Mouse (Mus musculus) retina, adult 2 months (tissue): ENCODE results near the gene Lonrf3.

Experiments used
- DNase-seq: peaks from one replicate; pipeline ENCODE4 v3.0.0-alpha.2; 2012; ENCODE audit warnings: low read depth, low spot score

Lonrf3 gene

DNA sequence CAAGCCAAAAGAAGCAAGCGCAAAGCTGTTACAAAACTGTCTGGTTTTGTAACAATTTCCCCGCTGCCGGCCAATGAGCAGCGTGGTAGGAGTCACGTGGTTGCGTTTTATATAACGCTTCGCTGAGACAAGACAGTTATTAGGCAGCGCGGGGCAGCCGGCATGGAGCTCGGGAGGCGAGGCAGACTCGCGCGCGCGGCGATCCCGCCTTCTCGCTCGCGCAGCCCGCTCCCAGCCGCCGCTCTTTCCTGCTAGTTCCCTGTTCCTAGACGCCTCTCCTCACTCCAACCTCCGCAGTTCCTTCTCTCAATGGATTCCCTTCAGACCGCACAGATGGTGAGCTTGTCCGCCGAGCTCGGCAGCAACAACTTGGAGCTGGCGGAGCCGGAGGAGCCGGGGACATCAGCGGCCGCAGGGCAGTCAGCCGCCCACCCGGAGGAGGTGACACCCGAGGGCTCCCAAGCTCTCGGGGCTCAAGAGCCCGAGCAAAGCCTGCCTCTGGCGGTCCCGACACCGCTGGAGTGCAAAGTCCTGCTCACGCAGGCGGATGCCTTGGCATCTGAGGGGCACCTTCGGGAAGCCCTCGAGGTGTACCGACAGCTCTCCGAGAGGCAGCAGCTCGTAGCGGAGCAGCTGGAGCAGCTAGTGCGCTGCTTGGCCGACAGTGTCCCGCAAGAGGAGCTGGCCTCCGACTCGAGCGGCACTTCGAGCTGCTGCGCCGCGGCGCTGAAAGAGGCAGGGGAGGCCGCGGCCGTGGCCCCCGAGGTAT, at the start of gene Lonrf3:
TSS of gene Lonrf3 (plus strand) at position 83 of the 769 bp plus-strand sequence.
- peak; percentile 25 for DNase-seq

DNA sequence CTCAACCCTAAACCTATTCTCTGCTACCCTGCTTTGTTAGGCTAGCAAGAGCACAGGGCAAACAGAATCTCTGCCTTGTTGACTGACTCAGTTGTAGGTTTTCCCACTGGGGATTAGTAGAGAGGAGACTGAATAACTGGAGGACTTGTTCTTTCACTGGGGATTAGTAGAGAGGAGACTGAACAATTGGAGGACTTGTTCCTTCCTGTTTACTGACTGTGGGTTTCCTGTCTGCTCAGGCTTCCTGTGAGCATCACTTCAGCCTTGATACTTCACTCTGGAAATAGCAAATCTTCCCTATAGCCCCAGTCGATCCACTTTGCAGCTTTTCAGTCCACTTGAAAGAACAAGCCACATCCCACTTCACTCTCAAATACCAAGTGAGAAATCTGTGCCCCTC, 49.4 kb upstream of the Lonrf3 start:
- DNase-seq = no peak

DNA sequence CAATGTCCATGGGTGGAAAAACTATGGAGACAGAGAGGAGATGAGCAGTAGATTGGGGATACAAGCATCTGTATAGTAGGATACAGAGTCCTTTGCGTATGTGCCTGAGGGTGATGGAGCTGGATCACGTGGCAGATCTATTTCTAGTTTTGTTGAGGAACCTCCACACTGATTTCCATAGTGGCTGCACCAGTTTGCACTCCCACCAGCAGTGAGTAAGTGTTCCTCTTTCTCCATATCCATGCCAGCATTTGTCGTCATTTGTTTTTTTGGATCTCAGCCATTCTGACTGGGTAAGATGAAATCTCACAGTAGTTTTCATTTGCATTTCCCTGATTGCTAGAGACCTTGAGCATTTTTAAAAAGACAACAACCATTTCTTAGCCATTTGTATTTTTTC, 16.7 kb upstream of the Lonrf3 start:
- DNase-seq = no peak

DNA sequence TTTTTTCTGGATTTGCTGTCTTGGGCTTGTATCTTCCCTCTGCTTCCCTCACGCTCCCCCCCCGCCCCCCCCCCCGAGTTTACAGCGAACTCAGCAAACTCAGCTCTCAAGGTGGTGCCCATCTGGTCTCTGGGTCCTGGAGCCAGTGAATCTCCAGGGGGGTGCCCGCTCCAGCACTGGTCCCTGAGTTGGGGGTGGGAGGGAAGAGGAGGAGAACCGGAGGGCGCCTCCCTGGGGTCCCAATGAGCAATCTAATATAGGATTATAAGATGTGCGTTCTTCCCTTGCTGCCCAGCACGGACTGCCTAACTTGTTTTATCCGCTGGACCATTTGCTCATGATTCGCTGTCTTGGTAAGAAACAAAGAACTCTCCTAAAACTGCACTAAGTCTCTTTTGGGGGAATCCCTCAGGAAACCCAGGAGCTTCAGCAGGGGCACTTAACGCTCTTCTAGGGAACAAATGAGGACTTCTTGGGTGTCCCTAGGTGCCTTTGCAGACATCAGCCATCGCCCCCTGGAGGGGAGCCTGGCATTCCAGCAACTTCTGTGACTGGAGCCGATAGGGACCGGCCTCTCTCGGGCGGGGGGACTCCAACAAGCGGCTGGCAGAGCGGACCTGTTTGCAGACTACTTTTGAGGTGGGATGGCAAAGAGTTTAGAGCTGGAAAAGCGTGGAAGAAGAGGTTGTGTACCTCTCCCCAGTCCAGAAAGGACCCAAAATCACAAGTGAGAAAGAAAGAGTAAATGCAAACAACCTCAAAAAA, 480 bp upstream of the Lonrf3 start:
- no peak for DNase-seq

DNA sequence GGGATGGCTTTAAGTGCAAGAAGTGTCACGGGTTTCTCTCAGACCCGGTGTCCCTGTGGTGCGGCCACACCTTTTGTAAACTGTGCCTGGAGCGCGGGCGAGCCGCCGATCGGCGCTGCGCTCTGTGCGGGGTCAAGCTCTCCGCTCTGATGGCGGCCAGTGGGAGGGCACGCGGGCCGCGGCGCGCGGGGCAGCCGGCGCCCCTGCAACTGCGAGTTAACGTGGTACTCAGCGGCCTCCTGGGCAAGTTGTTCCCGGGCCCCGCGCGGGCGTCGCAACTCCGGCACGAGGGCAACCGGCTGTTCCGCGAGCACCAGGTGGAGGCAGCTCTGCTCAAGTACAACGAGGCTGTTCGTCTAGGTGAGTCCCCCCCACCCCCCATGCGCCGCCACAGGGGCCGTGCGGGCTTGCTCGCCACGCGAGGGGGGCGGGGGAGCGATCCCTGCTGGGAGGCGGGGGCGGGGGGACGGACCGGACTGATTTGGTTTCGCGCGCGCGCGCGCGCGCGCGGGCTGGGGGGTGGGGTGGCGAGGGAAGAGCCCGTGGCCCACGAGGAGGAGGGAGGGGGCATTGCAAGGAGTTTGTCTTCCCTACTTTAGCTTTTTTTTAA, 992 bp downstream of the Lonrf3 start:
- no peak for DNase-seq

DNA sequence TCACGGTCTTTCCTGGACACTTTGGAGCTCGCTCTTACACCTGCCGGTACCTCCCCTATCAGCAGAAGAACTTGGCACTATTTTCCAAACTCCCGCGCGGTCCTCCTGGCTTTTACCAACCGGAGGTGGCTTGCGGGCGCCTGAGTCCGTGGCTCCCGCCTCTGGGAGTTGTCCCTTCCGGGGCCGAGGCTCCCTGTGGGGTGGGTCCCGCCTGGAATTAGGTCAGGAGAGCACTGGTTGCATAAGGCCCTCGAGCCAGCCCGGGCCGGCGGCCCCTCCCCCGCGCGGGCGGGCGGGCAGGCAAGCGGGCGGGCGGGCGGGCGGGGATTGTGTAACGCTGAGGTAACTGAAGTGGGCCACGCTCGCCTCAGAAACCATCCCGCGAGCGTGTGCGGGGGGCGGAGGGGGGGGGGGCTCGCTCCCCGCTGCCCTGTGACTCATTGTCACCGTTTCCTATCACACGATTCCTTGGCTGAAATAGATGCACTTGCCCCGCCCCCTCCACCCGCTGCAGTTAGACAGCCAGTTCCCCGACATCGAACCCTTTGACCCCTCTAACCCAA, 1.8 kb downstream of the Lonrf3 start:
- DNase-seq = no peak

DNA sequence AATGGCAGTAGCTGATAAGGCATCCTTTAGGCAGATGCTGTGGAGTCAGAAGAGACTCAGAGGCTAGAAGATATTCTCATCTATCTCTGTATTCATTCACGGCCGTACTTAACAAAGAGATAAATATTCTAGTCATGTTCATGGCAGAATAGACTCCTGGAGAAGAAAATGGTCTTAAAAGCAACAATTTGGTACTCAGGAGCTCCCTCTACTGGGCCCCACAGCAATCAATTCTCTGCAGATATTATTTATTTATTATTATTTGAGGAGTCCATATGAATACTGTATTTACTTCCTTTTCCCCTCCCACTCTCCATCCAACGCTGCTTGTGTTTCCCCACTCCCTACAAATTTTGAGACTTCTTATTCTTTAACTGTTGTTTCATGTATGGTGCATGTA, 24.3 kb downstream of the Lonrf3 start:
- DNase-seq = no peak

DNA sequence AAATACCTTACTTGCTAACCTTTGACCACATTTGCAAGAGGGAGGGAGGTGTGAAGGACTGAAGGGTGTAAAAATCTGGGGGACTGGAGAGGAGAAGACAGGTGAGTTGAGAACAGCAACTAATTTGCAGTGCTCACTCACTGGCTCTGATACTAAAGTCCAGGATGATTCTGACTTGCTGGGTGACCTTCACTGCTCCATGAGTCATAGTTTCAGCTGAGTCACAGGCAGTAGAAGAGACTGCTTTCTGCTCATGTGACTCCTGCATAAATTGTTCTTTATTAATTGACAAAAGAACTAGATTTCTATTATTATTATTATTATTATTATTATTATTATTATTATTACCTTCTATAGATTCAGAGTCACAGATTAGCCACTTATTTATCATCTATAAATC, 57.2 kb downstream of the Lonrf3 start:
- DNase-seq = no peak

DNA sequence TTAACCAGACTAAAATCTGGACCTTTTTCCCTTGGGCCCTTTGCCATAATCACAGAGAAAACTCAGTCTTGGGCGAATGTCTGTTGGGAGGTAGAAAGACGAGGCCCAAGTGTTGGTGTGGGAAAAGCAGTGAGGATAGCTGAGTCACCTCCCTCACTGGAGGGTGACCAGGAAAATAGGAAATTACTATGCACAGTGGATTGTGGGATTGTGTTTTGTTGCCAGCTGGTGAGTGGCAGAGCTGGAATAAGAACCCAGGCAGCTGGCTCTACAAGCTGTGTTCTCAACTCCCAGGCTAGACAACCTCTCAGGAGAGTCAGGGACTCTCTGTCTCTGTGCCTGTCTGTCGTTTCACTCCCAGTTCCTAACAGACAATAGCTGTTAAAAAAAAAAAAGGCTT, 61.8 kb downstream of the Lonrf3 start:
- DNase-seq = no peak

DNA sequence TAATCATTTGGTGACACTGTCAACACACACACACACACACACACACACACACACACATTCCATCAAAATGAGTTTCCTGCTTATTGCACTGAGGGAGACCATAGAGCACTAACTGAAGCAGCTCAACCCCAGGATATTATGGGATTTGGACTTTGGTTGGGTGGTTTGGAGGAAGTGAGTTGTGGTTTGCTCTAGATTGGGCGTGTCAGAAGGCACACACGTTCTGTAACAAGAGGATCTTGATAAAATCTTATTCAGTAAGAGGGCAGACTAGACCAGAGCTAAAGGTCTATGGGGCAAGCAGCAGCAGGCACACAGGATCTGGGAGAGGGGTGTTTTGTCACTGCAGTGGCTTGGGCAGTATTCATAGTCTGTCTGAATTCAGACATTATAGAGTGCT, 62.4 kb downstream of the Lonrf3 start:
- DNase-seq = no peak

DNA sequence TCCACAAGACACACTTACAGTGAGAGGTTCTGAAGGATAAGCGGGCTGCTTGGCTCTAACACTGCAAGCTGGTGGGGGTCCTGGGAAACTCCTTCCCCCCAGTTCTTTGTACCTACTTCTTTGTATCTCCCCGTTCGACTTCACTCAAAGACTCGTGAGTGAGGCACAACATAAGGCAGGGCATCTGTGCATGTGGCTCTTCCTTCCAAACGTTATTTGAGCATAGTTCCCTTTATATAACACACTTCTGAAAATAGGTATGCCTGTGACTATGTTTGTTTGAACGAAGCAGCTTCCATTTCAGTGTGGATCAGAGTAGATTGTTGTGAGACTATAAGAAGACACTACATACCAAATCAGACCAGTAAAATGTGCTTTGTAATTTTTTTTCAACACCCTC, 64.5 kb downstream of the Lonrf3 start:
- DNase-seq = no peak

DNA sequence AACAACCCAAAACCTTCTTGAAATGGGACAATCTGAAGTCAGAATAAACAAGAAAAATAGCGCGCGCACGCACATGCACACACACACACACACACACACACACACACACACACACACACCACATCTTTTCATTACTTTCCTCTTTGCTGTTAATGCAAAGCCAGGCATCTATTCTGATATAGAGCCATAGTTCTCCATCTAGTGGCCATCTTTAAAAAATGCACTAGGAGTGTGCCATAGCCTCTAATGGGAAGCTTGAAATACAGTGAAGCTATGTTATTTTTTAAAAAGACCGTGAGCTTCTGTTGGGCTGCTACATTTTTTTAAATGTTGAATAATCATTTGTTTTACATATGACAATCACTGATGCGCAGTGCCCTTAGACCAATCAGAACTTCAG, 65.1 kb downstream of the Lonrf3 start:
- no peak for DNase-seq

DNA sequence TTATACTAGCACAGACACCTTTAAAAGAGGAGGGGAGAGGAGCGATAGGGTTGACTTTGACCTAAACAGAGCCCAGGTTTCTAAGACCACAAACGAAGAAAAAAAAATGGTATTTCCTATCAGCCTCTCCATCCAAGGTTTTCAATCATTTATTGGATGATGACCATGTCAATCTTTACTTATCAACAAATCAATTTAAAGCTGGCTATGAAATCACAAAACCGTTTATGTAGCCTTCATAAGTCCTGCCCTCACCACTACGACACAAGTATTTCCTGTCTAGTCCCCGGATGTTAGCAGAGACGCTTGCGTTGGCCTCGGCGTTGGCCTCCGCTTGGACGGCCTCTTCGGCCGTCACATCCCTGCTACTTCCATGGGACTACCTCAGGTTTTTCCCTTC, 72.8 kb downstream of the Lonrf3 start, which contains the start of gene Gm6268:
TSS of gene Gm6268 (plus strand) at position 301 of the 400 bp plus-strand sequence.
- DNase-seq = no peak

DNA sequence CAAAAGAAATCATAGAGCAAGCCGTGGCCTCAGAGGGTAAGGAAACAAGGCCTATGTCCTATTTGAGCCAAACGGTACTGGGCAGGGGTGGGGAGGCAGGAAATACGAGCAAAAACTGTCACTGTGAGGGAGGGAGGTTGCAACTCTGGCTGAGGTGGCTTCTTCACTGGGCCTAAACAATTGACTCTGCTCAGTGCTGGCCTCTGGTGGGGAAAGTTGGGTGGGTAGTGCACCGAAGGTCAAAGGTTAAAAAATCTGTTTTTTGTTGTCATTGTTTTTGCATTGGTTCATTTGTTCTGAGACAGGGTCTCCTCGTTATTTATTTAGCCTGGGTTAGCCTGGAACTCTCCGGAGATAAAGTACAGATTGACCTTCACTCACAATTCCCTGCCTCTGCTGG, 74.2 kb downstream of the Lonrf3 start:
- no peak for DNase-seq
